Mouse (Mus musculus) activated CD4-positive, CD25-positive, alpha-beta regulatory T cell, adult 9 weeks (primary cell): Measurements from ENCODE around the gene Olfr1181. TPM values are rescaled to one million over a fixed set of nuclear protein-coding genes. Genes with fewer than 3 reads are reported as not detected.

Source experiments
- polyA plus RNA-seq: library from polyadenylated mRNA; unstranded; fragments of 100-300 nt; shearing (Covaris generic); gene quantifications from one replicate; pipeline ENCODE4 v1.2.1, GENCODE M21; 2017

Olfr1181 gene
- polyA plus RNA-seq: not detected

GRCm38 (mm10) chr2:88426071-88426470 is at the start of gene Olfr1181:
Gene Olfr1181, minus strand, starts transcription at chr2:88426171.

GRCm38 (mm10) chr2:88454567-88454966 is 28.6 kb upstream of the Olfr1181 start, which contains the start of gene Olfr1183:
Gene Olfr1183, plus strand, starts transcription at chr2:88454867.

GRCm38 (mm10) chr2:88449031-88449430 is 23.1 kb upstream of the Olfr1181 start, which contains the start of gene Gm13757:
Gene Gm13757, minus strand, starts transcription at chr2:88449131.

GRCm38 (mm10) chr2:88419051-88419450 is 6.9 kb downstream of the Olfr1181 start, which contains the start of gene Olfr1180:
Gene Olfr1180, minus strand, starts transcription at chr2:88419151.

GRCm38 (mm10) chr2:88406353-88406752 is 19.6 kb downstream of the Olfr1181 start, which contains the start of gene Olfr1179:
Gene Olfr1179, minus strand, starts transcription at chr2:88406453.

GRCm38 (mm10) chr2:88386762-88387161 is 39.2 kb downstream of the Olfr1181 start, which contains the start of gene Olfr1178:
Gene Olfr1178, plus strand, starts transcription at chr2:88387062.

Other genes starting within 250 kb of the Olfr1181 start
- gene Olfr1168, start 244.3 kb downstream of the Olfr1181 start, polyA plus RNA-seq: not detected
- not detected for gene Olfr1170, start 197.8 kb downstream of the Olfr1181 start, polyA plus RNA-seq
- gene Olfr1173, start 146.3 kb downstream of the Olfr1181 start, polyA plus RNA-seq: not detected
- not detected for gene Olfr1174-ps, start 111.0 kb downstream of the Olfr1181 start, polyA plus RNA-seq
- gene Olfr1175-ps, start 99.0 kb downstream of the Olfr1181 start, polyA plus RNA-seq: not detected
- not detected for gene Olfr1176, start 89.5 kb downstream of the Olfr1181 start, polyA plus RNA-seq
- gene Olfr1177-ps, start 79.7 kb downstream of the Olfr1181 start, polyA plus RNA-seq: not detected
- not detected for gene Olfr1178, start 39.1 kb downstream of the Olfr1181 start, polyA plus RNA-seq
- gene Olfr1179, start 19.7 kb downstream of the Olfr1181 start, polyA plus RNA-seq: not detected
- gene Olfr1180, start 7.0 kb downstream of the Olfr1181 start, polyA plus RNA-seq: not detected
- not detected for gene Gm13757, start 23.0 kb upstream of the Olfr1181 start, polyA plus RNA-seq
- gene Olfr1183, start 28.7 kb upstream of the Olfr1181 start, polyA plus RNA-seq: not detected
- not detected for gene Olfr1184, start 57.4 kb upstream of the Olfr1181 start, polyA plus RNA-seq
- not detected for gene Olfr1185-ps1, start 67.1 kb upstream of the Olfr1181 start, polyA plus RNA-seq
- not detected for gene Olfr1186, start 92.4 kb upstream of the Olfr1181 start, polyA plus RNA-seq
- gene Olfr1188, start 130.8 kb upstream of the Olfr1181 start, polyA plus RNA-seq: not detected
- not detected for gene Olfr1189, start 160.3 kb upstream of the Olfr1181 start, polyA plus RNA-seq
- gene Olfr1191-ps1, start 214.4 kb upstream of the Olfr1181 start, polyA plus RNA-seq: not detected
- not detected for gene Olfr1192-ps1, start 222.3 kb upstream of the Olfr1181 start, polyA plus RNA-seq
- not detected for gene Olfr1193, start 249.5 kb upstream of the Olfr1181 start, polyA plus RNA-seq